Mouse (Mus musculus) MEL (cell line): Measurements from ENCODE around the gene Hfe2. TPM values are rescaled to one million over a fixed set of nuclear protein-coding genes. Genes with fewer than 3 reads are reported as not detected.

Experiments
- DNase-seq: peaks from one replicate; pipeline ENCODE4 v3.0.0; 2011; ENCODE audit warnings: low read depth, low spot score
- H3K27ac ChIP-seq: 2 replicates; pipeline ENCODE4 v1.5.1; 2012; ENCODE audit warnings: low read depth, mild to moderate bottlenecking, control low read depth, low read length, moderate library complexity; ENCODE audit not compliant: control insufficient read depth
- H3K27me3 ChIP-seq, 2 experiments: fragments of 150-350 bp in 1 of 2; sonication (generic) in 1 of 2; 2 replicates each; pipeline ENCODE4 v1.6.1; 2012; ENCODE audit warnings: low read length in 2 of 2, mild to moderate bottlenecking in 2 of 2, improper control_type of control experiment in 1 of 2, moderate library complexity in 1 of 2; ENCODE audit not compliant: insufficient read depth in 2 of 2, control insufficient read depth in 1 of 2
- H3K36me3 ChIP-seq, 2 experiments: 2 replicates each; pipeline ENCODE4 v1.6.1; 2012 to 2014; ENCODE audit warnings: low read length in 2 of 2, improper control_type of control experiment in 1 of 2, inconsistent platforms in 1 of 2, mild to moderate bottlenecking in 1 of 2; ENCODE audit not compliant: insufficient read depth in 2 of 2, control insufficient read depth in 1 of 2
- H3K4me1 ChIP-seq, 2 experiments: fragments of 150-350 bp in 1 of 2; sonication (generic) in 1 of 2; 2 replicates each; pipeline ENCODE4 v1.6.1; 2012; ENCODE audit warnings: low read length in 2 of 2, improper control_type of control experiment in 1 of 2, mild to moderate bottlenecking in 1 of 2; ENCODE audit not compliant: insufficient read depth in 2 of 2, control insufficient read depth in 1 of 2
- H3K4me3 ChIP-seq, 2 experiments: fragments of 150-350 bp in 1 of 2; sonication (generic) in 1 of 2; 2 replicates each; pipeline ENCODE4 v1.5.1; 2012; ENCODE audit warnings: low read depth in 2 of 2, low read length in 2 of 2, mild to moderate bottlenecking in 2 of 2, moderate library complexity in 2 of 2, control low read depth in 1 of 2, improper control_type of control experiment in 1 of 2; ENCODE audit not compliant: control insufficient read depth in 1 of 2, insufficient read depth in 1 of 2
- H3K79me2 ChIP-seq: 2 replicates; pipeline ENCODE4 v1.6.1; 2012; ENCODE audit warnings: mild to moderate bottlenecking, low read length, moderate library complexity; ENCODE audit not compliant: control insufficient read depth, poor library complexity, insufficient read depth
- H3K9ac ChIP-seq: 2 replicates; pipeline ENCODE4 v1.6.1; 2012; ENCODE audit warnings: low read depth, mild to moderate bottlenecking, control low read depth, low read length, moderate library complexity; ENCODE audit not compliant: control insufficient read depth, poor library complexity, severe bottlenecking
- H3K9me3 ChIP-seq: fragments of 150-350 bp; sonication (generic); replicated peaks from 2 replicates; pipeline ENCODE4 v1.6.1; 2012; ENCODE audit warnings: mild to moderate bottlenecking, low read length, improper control_type of control experiment, moderate library complexity; ENCODE audit not compliant: insufficient read depth
- BHLHE40 ChIP-seq: IDR thresholded peaks from 2 replicates; pipeline ENCODE4 v1.6.1; 2012; ENCODE audit warnings: low read depth, mild to moderate bottlenecking, inconsistent platforms, low read length, improper control_type of control experiment, borderline replicate concordance
- CHD1 ChIP-seq: IDR thresholded peaks from 2 replicates; pipeline ENCODE4 v1.6.1; 2012; ENCODE audit warnings: low read depth, mild to moderate bottlenecking, inconsistent platforms, low read length, improper control_type of control experiment
- CHD2 ChIP-seq: IDR thresholded peaks from 2 replicates; pipeline ENCODE4 v1.6.1; 2011; ENCODE audit warnings: low read length, improper control_type of control experiment
- CTCF ChIP-seq, 3 experiments: IDR thresholded peaks in 2 of 3; conservative IDR thresholded peaks in 1 of 3; 2 replicates each; pipeline ENCODE4 v1.5.1; 2011 to 2012; ENCODE audit warnings: low read length in 3 of 3, low read depth in 2 of 3, mild to moderate bottlenecking in 2 of 3, improper control_type of control experiment in 1 of 3, inconsistent platforms in 1 of 3, mixed read lengths in 1 of 3, moderate library complexity in 1 of 3; ENCODE audit not compliant: control insufficient read depth in 1 of 3, insufficient read depth in 1 of 3, poor library complexity in 1 of 3, severe bottlenecking in 1 of 3
- ELF1 ChIP-seq: IDR thresholded peaks from 2 replicates; pipeline ENCODE4 v1.6.1; 2014; ENCODE audit warnings: low read depth, mild to moderate bottlenecking, inconsistent platforms, low read length, improper control_type of control experiment, moderate library complexity
- ETS1 ChIP-seq: IDR thresholded peaks from 2 replicates; pipeline ENCODE4 v1.6.1; 2012; ENCODE audit warnings: low read depth, mild to moderate bottlenecking, inconsistent platforms, low read length, improper control_type of control experiment, moderate library complexity
- GABPA ChIP-seq: IDR thresholded peaks from 2 replicates; pipeline ENCODE4 v1.6.1; 2012; ENCODE audit warnings: low read depth, mild to moderate bottlenecking, inconsistent platforms, low read length, improper control_type of control experiment, moderate library complexity
- GATA1 ChIP-seq: IDR thresholded peaks from 2 replicates; pipeline ENCODE4 v1.6.1; 2011; ENCODE audit warnings: low read depth, low read length, improper control_type of control experiment
- HCFC1 ChIP-seq: IDR thresholded peaks from 2 replicates; pipeline ENCODE4 v1.6.1; 2012; ENCODE audit warnings: low read depth, mild to moderate bottlenecking, inconsistent platforms, low read length, improper control_type of control experiment, moderate library complexity
- JUND ChIP-seq: IDR thresholded peaks from 2 replicates; pipeline ENCODE4 v1.6.1; 2011; ENCODE audit warnings: low read depth, mild to moderate bottlenecking, improper control_type of control experiment, low read length
- MAFK ChIP-seq: IDR thresholded peaks from 2 replicates; pipeline ENCODE4 v1.6.1; 2011; ENCODE audit warnings: low read depth, mild to moderate bottlenecking, low read length, improper control_type of control experiment, borderline replicate concordance
- MAX ChIP-seq: IDR thresholded peaks from 2 replicates; pipeline ENCODE4 v1.6.1; 2011; ENCODE audit warnings: low read length, improper control_type of control experiment
- MAZ ChIP-seq: IDR thresholded peaks from 2 replicates; pipeline ENCODE4 v1.6.1; 2012; ENCODE audit warnings: low read depth, mild to moderate bottlenecking, inconsistent platforms, low read length, improper control_type of control experiment
- MEF2A ChIP-seq: IDR thresholded peaks from 2 replicates; pipeline ENCODE4 v1.6.1; 2014; ENCODE audit warnings: low read depth, mild to moderate bottlenecking, inconsistent platforms, low read length, improper control_type of control experiment; ENCODE audit not compliant: poor library complexity, insufficient replicate concordance, severe bottlenecking; ENCODE audit errors: extremely low read depth
- MXI1 ChIP-seq: IDR thresholded peaks from 2 replicates; pipeline ENCODE4 v1.6.1; 2011; ENCODE audit warnings: mild to moderate bottlenecking, low read depth, low read length, improper control_type of control experiment
- MYB ChIP-seq: IDR thresholded peaks from 2 replicates; pipeline ENCODE4 v1.6.1; 2011; ENCODE audit warnings: mild to moderate bottlenecking, low read depth, low read length, improper control_type of control experiment
- NRF1 ChIP-seq: IDR thresholded peaks from 2 replicates; pipeline ENCODE4 v1.6.1; 2014; ENCODE audit warnings: low read depth, mild to moderate bottlenecking, inconsistent platforms, low read length, improper control_type of control experiment, moderate library complexity; ENCODE audit not compliant: poor library complexity, insufficient read depth, severe bottlenecking
- POLR2A ChIP-seq, 2 experiments: IDR thresholded peaks; 2 replicates each; pipeline ENCODE4 v1.6.1; 2011 to 2012; ENCODE audit warnings: low read length in 2 of 2, mild to moderate bottlenecking in 2 of 2, control low read depth in 1 of 2, improper control_type of control experiment in 1 of 2, low read depth in 1 of 2, moderate library complexity in 1 of 2; ENCODE audit not compliant: control insufficient read depth in 1 of 2, insufficient read depth in 1 of 2, poor library complexity in 1 of 2
- POLR2AphosphoS2 ChIP-seq: IDR thresholded peaks from 2 replicates; pipeline ENCODE4 v1.6.1; 2011; ENCODE audit warnings: low read length, improper control_type of control experiment
- POLR2AphosphoS5 ChIP-seq: IDR thresholded peaks from 2 replicates; pipeline ENCODE4 v1.6.1; 2012; ENCODE audit warnings: low read depth, borderline replicate concordance, mild to moderate bottlenecking, inconsistent platforms, low read length, moderate library complexity, mixed read lengths
- RAD21 ChIP-seq: IDR thresholded peaks from 2 replicates; pipeline ENCODE4 v1.6.1; 2011; ENCODE audit warnings: mild to moderate bottlenecking, low read depth, low read length, improper control_type of control experiment
- RCOR1 ChIP-seq: IDR thresholded peaks from 2 replicates; pipeline ENCODE4 v1.6.1; 2012; ENCODE audit warnings: low read depth, mild to moderate bottlenecking, inconsistent platforms, low read length, improper control_type of control experiment
- SIN3A ChIP-seq: IDR thresholded peaks from 2 replicates; pipeline ENCODE4 v1.6.1; 2012; ENCODE audit warnings: low read length, improper control_type of control experiment, inconsistent platforms
- SMC3 ChIP-seq: IDR thresholded peaks from 2 replicates; pipeline ENCODE4 v1.6.1; 2011; ENCODE audit warnings: low read depth, low read length, improper control_type of control experiment
- TAL1 ChIP-seq: IDR thresholded peaks from 2 replicates; pipeline ENCODE4 v1.6.1; 2012; ENCODE audit warnings: mild to moderate bottlenecking, inconsistent platforms, low read length, moderate library complexity, mixed read lengths
- TBP ChIP-seq: IDR thresholded peaks from 2 replicates; pipeline ENCODE4 v1.8.0; 2011; ENCODE audit warnings: low read depth, low read length, improper control_type of control experiment
- TCF12 ChIP-seq: IDR thresholded peaks from 2 replicates; pipeline ENCODE4 v1.6.1; 2014; ENCODE audit warnings: low read depth, mild to moderate bottlenecking, inconsistent platforms, low read length, improper control_type of control experiment, moderate library complexity
- UBTF ChIP-seq: IDR thresholded peaks from 2 replicates; pipeline ENCODE4 v1.6.1; 2012; ENCODE audit warnings: low read depth, mild to moderate bottlenecking, inconsistent platforms, low read length, improper control_type of control experiment, moderate library complexity, borderline replicate concordance; ENCODE audit not compliant: insufficient read depth
- USF1 ChIP-seq: IDR thresholded peaks from 2 replicates; pipeline ENCODE4 v1.6.1; 2014; ENCODE audit warnings: low read depth, mild to moderate bottlenecking, inconsistent platforms, low read length, improper control_type of control experiment, moderate library complexity
- USF2 ChIP-seq, 2 experiments: IDR thresholded peaks; 2 replicates each; pipeline ENCODE4 v1.6.1; 2011 to 2012; ENCODE audit warnings: improper control_type of control experiment in 2 of 2, low read length in 2 of 2, borderline replicate concordance in 1 of 2, inconsistent platforms in 1 of 2, low read depth in 1 of 2, mild to moderate bottlenecking in 1 of 2; ENCODE audit not compliant: insufficient read depth in 1 of 2
- ZC3H11A ChIP-seq: IDR thresholded peaks from 2 replicates; pipeline ENCODE4 v1.6.1; 2012; ENCODE audit warnings: low read depth, mild to moderate bottlenecking, inconsistent platforms, low read length, improper control_type of control experiment
- ZKSCAN1 ChIP-seq: IDR thresholded peaks from 2 replicates; pipeline ENCODE4 v1.6.1; 2012; ENCODE audit warnings: low read depth, mild to moderate bottlenecking, inconsistent platforms, low read length, improper control_type of control experiment, moderate library complexity
- ZMIZ1 ChIP-seq: IDR thresholded peaks from 2 replicates; pipeline ENCODE4 v1.6.1; 2012; ENCODE audit warnings: low read depth, mild to moderate bottlenecking, inconsistent platforms, low read length, improper control_type of control experiment, moderate library complexity
- ZNF384 ChIP-seq: IDR thresholded peaks from 2 replicates; pipeline ENCODE4 v1.6.1; 2012; ENCODE audit warnings: low read depth, mild to moderate bottlenecking, inconsistent platforms, low read length, improper control_type of control experiment
- polyA plus RNA-seq, 2 experiments: library from polyadenylated mRNA; stranded (reverse) in 1 of 2; unstranded in 1 of 2; fragments of >175 nt in 1 of 2; fragments of >200 nt in 1 of 2; gene quantifications; 2 replicates each; pipeline versions ENCODE4 v1.2.1 to v1.2.4; 2012; ENCODE audit warnings: low replicate concordance in 2 of 2, low read depth in 1 of 2; ENCODE audit not compliant: insufficient read length in 2 of 2, insufficient read depth in 1 of 2, missing spikeins in 1 of 2
- total RNA-seq: library from RNA; depleted of rRNA; stranded (reverse); fragments of 300-350 nt; gene quantifications from 2 replicates; pipeline ENCODE4 v1.2.3, GENCODE M21; 2012

Hfe2 gene
- total and polyA plus RNA-seq, 3 experiments = not detected

DNA sequence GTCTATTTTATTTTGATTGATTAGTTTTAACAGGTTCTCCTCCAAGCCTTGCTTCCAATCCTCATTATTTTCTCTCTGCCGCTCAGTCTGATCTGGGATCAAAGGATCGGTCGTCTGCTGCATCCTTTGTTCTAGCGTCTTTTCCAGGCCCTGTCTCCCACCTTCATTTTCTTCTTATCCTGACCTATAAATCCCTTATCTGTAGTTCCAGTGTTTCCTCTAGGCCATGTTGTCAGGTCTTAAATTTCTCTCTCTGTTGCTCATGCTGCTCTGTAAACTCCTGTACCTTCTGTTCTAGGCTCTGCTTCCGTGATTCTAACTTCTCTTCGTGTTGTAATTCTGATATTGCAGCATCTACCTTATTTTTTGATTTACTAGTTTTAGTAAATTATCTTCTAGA lies 15.8 kb downstream of the Hfe2 start (continued):
- TF ChIP-seq MAFK = no peak

DNA sequence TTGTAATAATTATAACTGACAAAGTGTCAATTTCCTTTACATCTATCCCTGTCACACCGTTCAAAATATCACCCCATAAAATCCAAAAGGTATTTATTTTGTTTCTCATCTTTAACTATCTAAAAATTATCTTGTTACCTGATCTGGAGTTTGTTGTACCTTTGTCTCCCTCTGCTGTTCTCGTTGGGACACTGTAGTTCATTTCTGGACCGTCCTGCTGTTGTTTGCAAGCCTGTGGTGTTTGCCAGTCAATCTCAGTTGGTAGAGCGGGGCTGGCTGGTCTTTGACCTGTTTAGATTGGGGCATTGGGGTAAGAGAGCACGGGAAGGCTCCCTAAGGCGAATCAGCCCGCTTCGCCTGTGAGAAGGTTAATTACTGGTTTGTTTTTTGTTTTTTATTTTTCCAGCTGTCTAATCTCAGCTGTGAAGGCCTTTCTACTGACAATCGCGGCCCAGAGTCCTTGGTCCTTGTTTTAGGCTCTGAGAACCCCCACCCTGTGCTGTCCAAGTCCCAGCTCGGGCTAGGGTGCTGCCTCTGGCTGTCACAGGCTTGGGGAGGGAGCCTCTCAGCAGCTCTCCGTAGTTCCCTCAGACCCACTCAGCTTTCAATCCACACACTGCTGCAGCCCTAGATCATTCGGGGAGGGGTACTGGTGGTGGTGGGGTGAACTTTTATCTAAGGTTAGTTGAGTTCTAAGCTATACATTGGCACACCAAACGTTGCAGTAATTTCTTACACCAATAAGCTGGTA lies 16.5 kb downstream of the Hfe2 start:
- peak; percentile 66 for DNase-seq
- Histone ChIP-seq H3K4me1 (peaks cover 7 to 10% of the 10 kb centered on the region in 2 experiments; a peak in 3 of 4 replicates), H3K9ac (no peak overlapping the region), H3K9me3 (no peaks in the 10 kb centered on the region), H3K4me3 (no peak overlapping the region), H3K36me3 (peaks cover 0 to 5% of the 10 kb centered on the region in 2 experiments; a peak in 2 of 4 replicates), H3K27ac (no peak overlapping the region), H3K27me3 (no peaks in the 10 kb centered on the region; a peak in 1 of 4 replicates), H3K79me2 (no peaks in the 10 kb centered on the region)
- TF ChIP-seq GABPA (no peak; the same call in 1 of the 2 replicates), BHLHE40 (no peak), MYB (no peak), RCOR1 (no peak), POLR2AphosphoS2 (no peak), ELF1 (no peak), MEF2A (no peak), UBTF (no peak), ETS1 (no peak), ZC3H11A (peak; percentile 48), HCFC1 (no peak), CTCF (IDR thresholded peaks at IDR 0.05 in 2 of 3, conservative IDR thresholded peaks at IDR 0.05 in 1 of 3; ENCODE audit: control insufficient read depth in 1 of 3, insufficient read depth in 1 of 3, low read depth in 2 of 3, low read length in 3 of 3, poor library complexity in 1 of 3, severe bottlenecking in 1 of 3) (peak in 2 of 3 experiments; percentile 45 to 71; a peak in 4 of 6 replicates), TCF12 (no peak), USF1 (no peak), ZMIZ1 (no peak), TAL1 (no peak), SMC3 (peak; percentile 60), MAZ (no peak), CHD1 (no peak), MXI1 (no peak), ZKSCAN1 (no peak), GATA1 (peak; percentile 83), RAD21 (peak; percentile 58), TBP (no peak), NRF1 (no peak), POLR2A (IDR thresholded peaks at IDR 0.05; ENCODE audit: control insufficient read depth in 1 of 2, insufficient read depth in 1 of 2, low read depth in 1 of 2, low read length in 2 of 2, poor library complexity in 1 of 2) (no peak), JUND (no peak), SIN3A (no peak), MAX (no peak), CHD2 (no peak), USF2 (IDR thresholded peaks at IDR 0.05; ENCODE audit: borderline replicate concordance in 1 of 2, insufficient read depth in 1 of 2, low read depth in 1 of 2, low read length in 2 of 2) (no peak), ZNF384 (no peak), POLR2AphosphoS5 (no peak)
